14 mouse cellular contexts compared by ENCODE assay signal in genomic region chr16:22880900-22881299, GRCm38 (mm10). TPM values are rescaled to one million over a fixed set of nuclear protein-coding genes. Genes with fewer than 3 reads are reported as not detected.
DNase-seq lines count a peak whose midpoint lies in the region; ATAC-seq lines count a peak whose summit lies in the region.
"Had no signal": no experiment of that assay in that cellular context is flagged by ENCODE, and none has a peak within 500 bp of the region (broad histone marks: within the 10 kb centered on the region; RNA-seq: fewer than 3 reads in every experiment).

No protein-coding gene starts in this region.

- H3K9ac ChIP-seq in hindbrain, embryonic 11.5 days (ENCODE audit: low read depth, low read length) = no peak overlapping the region
- no peak overlapping the region for H3K9ac ChIP-seq in liver, embryonic 11.5 days (ENCODE audit: low read depth, low read length)
- H3K9ac ChIP-seq: heart, embryonic 15.5 days; limb, embryonic 12.5 days had no signal

- peak; percentile 35 for DNase-seq in hindbrain, embryonic 10.5 days (ENCODE audit: low spot score)
- no peak for DNase-seq in hindbrain, embryonic 11.5 days (ENCODE audit: low spot score)
- DNase-seq in MN1 (ENCODE audit: low spot score) = peak; percentile 80
- peak; percentile 13 for DNase-seq in embryo, embryonic 11.5 days (ENCODE audit: low read depth, low spot score)
- DNase-seq in liver, embryonic 11.5 days (ENCODE audit: low spot score) = no peak
- DNase-seq in adrenal gland, postnatal 4 days (ENCODE audit: low spot score in 2 of 2) = no peak
- no peak for DNase-seq in right cerebral cortex, postnatal 4 days
- no peak for DNase-seq in urinary bladder, postnatal 25 days (ENCODE audit: low spot score)
- DNase-seq: gastrocnemius, adult 2 months had no signal

- H3K4me2 ChIP-seq in hindbrain, embryonic 11.5 days (replicated peaks; ENCODE audit: low read depth, low read length) = no peak overlapping the region
- H3K4me2 ChIP-seq in liver, embryonic 11.5 days = no peak overlapping the region
- H3K4me2 ChIP-seq: heart, embryonic 15.5 days; limb, embryonic 12.5 days had no signal

- H3K4me3 ChIP-seq in hindbrain, embryonic 10.5 days = no peak overlapping the region
- H3K4me3 ChIP-seq in hindbrain, embryonic 11.5 days (ENCODE audit: low read depth, low read length) = no peak overlapping the region
- no peak overlapping the region for H3K4me3 ChIP-seq in liver, embryonic 11.5 days (ENCODE audit: low read depth, low read length)
- H3K4me3 ChIP-seq: gastrocnemius, adult 2 months; heart, embryonic 15.5 days; limb, embryonic 12.5 days had no signal

- 20% methylated on average over 6 of the region's 6 CpGs for WGBS in hindbrain, embryonic 10.5 days
- WGBS in hindbrain, embryonic 11.5 days = 18% methylated on average over 6 of the region's 6 CpGs
- WGBS in liver, embryonic 11.5 days = 38% methylated on average over 6 of the region's 6 CpGs

- H3K4me1 ChIP-seq in hindbrain, embryonic 10.5 days (replicated peaks) = peaks cover 10% of the 10 kb centered on the region
- no peaks in the 10 kb centered on the region for H3K4me1 ChIP-seq in hindbrain, embryonic 11.5 days (replicated peaks; ENCODE audit: control insufficient read depth, insufficient read depth, low read length)
- peaks cover 11% of the 10 kb centered on the region for H3K4me1 ChIP-seq in liver, embryonic 11.5 days (replicated peaks; ENCODE audit: control insufficient read depth, insufficient read depth, low read length)

- no peak overlapping the region; the same call in 1 of the 2 replicates for H3K27ac ChIP-seq in hindbrain, embryonic 10.5 days
- H3K27ac ChIP-seq in hindbrain, embryonic 11.5 days (ENCODE audit: low read depth, low read length) = no peak overlapping the region
- H3K27ac ChIP-seq in liver, embryonic 11.5 days (ENCODE audit: low read depth, low read length) = peak overlapping the region; percentile 32
- H3K27ac ChIP-seq: gastrocnemius, adult 2 months; heart, embryonic 15.5 days; limb, embryonic 12.5 days had no signal

- H3K9me3 ChIP-seq in hindbrain, embryonic 10.5 days = no peaks in the 10 kb centered on the region
- H3K9me3 ChIP-seq in hindbrain, embryonic 11.5 days (ENCODE audit: control insufficient read depth, low read length) = no peaks in the 10 kb centered on the region
- H3K9me3 ChIP-seq in liver, embryonic 11.5 days (ENCODE audit: control insufficient read depth, low read length) = no peaks in the 10 kb centered on the region
- H3K9me3 ChIP-seq: heart, embryonic 15.5 days; limb, embryonic 12.5 days had no signal

- no peaks in the 10 kb centered on the region for H3K36me3 ChIP-seq in hindbrain, embryonic 10.5 days
- no peaks in the 10 kb centered on the region for H3K36me3 ChIP-seq in hindbrain, embryonic 11.5 days (ENCODE audit: control insufficient read depth, insufficient read depth, low read length)
- no peaks in the 10 kb centered on the region for H3K36me3 ChIP-seq in liver, embryonic 11.5 days (ENCODE audit: control insufficient read depth, insufficient read depth, low read length)
- H3K36me3 ChIP-seq: heart, embryonic 15.5 days; limb, embryonic 12.5 days had no signal

- H3K27me3 ChIP-seq in hindbrain, embryonic 10.5 days (ENCODE audit: insufficient read depth, poor library complexity, severe bottlenecking) = no peaks in the 10 kb centered on the region
- H3K27me3 ChIP-seq in hindbrain, embryonic 11.5 days (ENCODE audit: control insufficient read depth, insufficient read depth, low read length) = no peaks in the 10 kb centered on the region
- H3K27me3 ChIP-seq in liver, embryonic 11.5 days (replicated peaks; ENCODE audit: control insufficient read depth, insufficient read depth, low read length) = no peaks in the 10 kb centered on the region
- H3K27me3 ChIP-seq: CH12.LX; heart, embryonic 15.5 days; limb, embryonic 12.5 days had no signal

- ATAC-seq in hindbrain, embryonic 11.5 days (ENCODE audit: low FRiP score) = no peak
- no peak for ATAC-seq in liver, embryonic 11.5 days (replicated peaks; ENCODE audit: low FRiP score)

RNA-seq across cellular contexts. Expression of gene Ahsg, which starts 10.2 kb away (rescaled TPM):
- polyA plus RNA-seq in hindbrain, embryonic 10.5 days (2016; fragmentation: Nextera tagmentation; extraction: Ambion mirVana) = 0.31 TPM in 1 of 2 replicates, not detected in the other
- 0.11 TPM in 1 of 2 replicates, not detected in the other for polyA plus RNA-seq in hindbrain, embryonic 11.5 days (2014; fragmentation: Nextera tagmentation; extraction: Ambion mirVana)
- polyA plus RNA-seq in liver, embryonic 11.5 days (2014; fragmentation: Nextera tagmentation; extraction: Ambion mirVana) = 79.0 and 82.8 TPM in 2 replicates
- 1,000 to 10,000 TPM in 1 of 2 experiments, 10 to 100 TPM in 1; 68.1 to 2,750 TPM for total RNA-seq in adrenal gland, postnatal 4 days (2021)
- total RNA-seq: CH12.LX; gastrocnemius, adult 2 months; neutrophil, adult 5-6 weeks had no signal
- polyA plus RNA-seq: cortical plate, adult 2 months had no signal

RNA-seq across cellular contexts. Expression of gene Dnajb11, which starts 23.3 kb away (rescaled TPM):
- 93.2 and 98.3 TPM in 2 replicates for polyA plus RNA-seq in hindbrain, embryonic 10.5 days (2016; fragmentation: Nextera tagmentation; extraction: Ambion mirVana)
- polyA plus RNA-seq in hindbrain, embryonic 11.5 days (2014; fragmentation: Nextera tagmentation; extraction: Ambion mirVana) = 115 and 116 TPM in 2 replicates
- 125 and 131 TPM in 2 replicates for polyA plus RNA-seq in liver, embryonic 11.5 days (2014; fragmentation: Nextera tagmentation; extraction: Ambion mirVana)
- total RNA-seq in adrenal gland, postnatal 4 days (2021) = 10 to 100 TPM; 73.3 to 75.8 TPM

RNA-seq across cellular contexts. Expression of gene Tbccd1, which starts 23.4 kb away (rescaled TPM):
- 32.3 and 37.6 TPM in 2 replicates for polyA plus RNA-seq in hindbrain, embryonic 10.5 days (2016; fragmentation: Nextera tagmentation; extraction: Ambion mirVana)
- 33.6 and 36.1 TPM in 2 replicates for polyA plus RNA-seq in hindbrain, embryonic 11.5 days (2014; fragmentation: Nextera tagmentation; extraction: Ambion mirVana)
- polyA plus RNA-seq in liver, embryonic 11.5 days (2014; fragmentation: Nextera tagmentation; extraction: Ambion mirVana) = 44.8 and 47.3 TPM in 2 replicates
- 10 to 100 TPM; 21.4 to 23.4 TPM for total RNA-seq in adrenal gland, postnatal 4 days (2021)

RNA-seq across cellular contexts. Expression of gene Fetub, which starts 37.2 kb away (rescaled TPM):
- not detected in 2 replicates for polyA plus RNA-seq in hindbrain, embryonic 10.5 days (2016; fragmentation: Nextera tagmentation; extraction: Ambion mirVana)
- not detected in 2 replicates for polyA plus RNA-seq in hindbrain, embryonic 11.5 days (2014; fragmentation: Nextera tagmentation; extraction: Ambion mirVana)
- 0.22 and 0.69 TPM in 2 replicates for polyA plus RNA-seq in liver, embryonic 11.5 days (2014; fragmentation: Nextera tagmentation; extraction: Ambion mirVana)
- 100 to 1,000 TPM in 1 of 2 experiments, 10 to 100 TPM in 1; 10.1 to 134 TPM for total RNA-seq in adrenal gland, postnatal 4 days (2021)
- total RNA-seq: gastrocnemius, adult 2 months; neutrophil, adult 5-6 weeks had no signal
- polyA plus RNA-seq: heart, embryonic 15.5 days; limb, embryonic 12.5 days had no signal

Comparison
In these comparisons a context has a peak if more than half of its experiments do, and no peak if none do; other contexts are left out.
1. DNase-seq: peak in hindbrain, embryonic 10.5 days (single experiment), MN1 (single experiment) and embryo, embryonic 11.5 days (single experiment); none in hindbrain, embryonic 11.5 days (single experiment), liver, embryonic 11.5 days (single experiment), adrenal gland, postnatal 4 days (0 of 2), right cerebral cortex, postnatal 4 days (single experiment) and urinary bladder, postnatal 25 days (single experiment).
2. RNA of gene Ahsg, which starts 10.2 kb away (polyA plus RNA-seq): 79.0 to 82.8 TPM in liver, embryonic 11.5 days; 0.31 TPM in hindbrain, embryonic 10.5 days and 0.11 TPM in hindbrain, embryonic 11.5 days; every median in the first group is over 10 times any median in the second.